Mouse (Mus musculus) liver, embryonic 11.5 days (tissue): ENCODE data around the gene Ms4a4b. TPM values are rescaled to one million over a fixed set of nuclear protein-coding genes. Genes with fewer than 3 reads are reported as not detected.
"Not testable (repeated sequence)": the region's sequence is repeated elsewhere in the genome, so short reads cannot be mapped to it uniquely, and the experiment has no call there.

Source experiments
- ATAC-seq: fragments of 200-750 bp; cut with Nextera tagmentation; replicated peaks from 2 replicates; pipeline ENCODE4 v1.8.0; 2017; ENCODE audit warnings: moderate number of reproducible peaks, mild to moderate bottlenecking, moderate TSS enrichment, moderate library complexity; ENCODE audit not compliant: low FRiP score
- DNase-seq: peaks from one replicate; pipeline ENCODE4 v3.0.0-alpha.2; 2017; ENCODE audit warnings: low spot score
- H3K27ac ChIP-seq: fragments of 300-500 bp; sonication (generic); 2 replicates; pipeline ENCODE4 v1.5.1; 2014; ENCODE audit warnings: mild to moderate bottlenecking, low read depth, low read length, control low read depth
- H3K27me3 ChIP-seq: fragments of 300-500 bp; sonication (generic); replicated peaks from 2 replicates; pipeline ENCODE4 v1.6.1; 2014; ENCODE audit warnings: low read length, mixed read lengths; ENCODE audit not compliant: control insufficient read depth, insufficient read depth
- H3K36me3 ChIP-seq: fragments of 300-500 bp; sonication (generic); 2 replicates; pipeline ENCODE4 v1.6.1; 2014; ENCODE audit warnings: mild to moderate bottlenecking, low read length, moderate library complexity, mixed read lengths; ENCODE audit not compliant: control insufficient read depth, insufficient read depth
- H3K4me1 ChIP-seq: fragments of 300-500 bp; sonication (generic); replicated peaks from 2 replicates; pipeline ENCODE4 v1.6.1; 2014; ENCODE audit warnings: low read length, mixed read lengths; ENCODE audit not compliant: control insufficient read depth, insufficient read depth
- H3K4me2 ChIP-seq: fragments of 300-500 bp; sonication (generic); 2 replicates; pipeline ENCODE4 v1.6.1; 2014; ENCODE audit warnings: mild to moderate bottlenecking, control low read depth, moderate library complexity
- H3K4me3 ChIP-seq: fragments of 300-500 bp; sonication (generic); 2 replicates; pipeline ENCODE4 v1.5.1; 2014; ENCODE audit warnings: low read depth, low read length, control low read depth
- H3K9ac ChIP-seq: fragments of 300-500 bp; sonication (generic); 2 replicates; pipeline ENCODE4 v1.6.1; 2014; ENCODE audit warnings: low read depth, low read length, control low read depth
- H3K9me3 ChIP-seq: fragments of 300-500 bp; sonication (generic); 2 replicates; pipeline ENCODE4 v1.6.1; 2016; ENCODE audit warnings: low read length, inconsistent platforms, mixed read lengths; ENCODE audit not compliant: control insufficient read depth
- WGBS: fragments of 180-500 bp; shearing (Covaris S2); extraction: QIAGEN DNeasy Blood & Tissue Kit; methylation state at CpG from one replicate; pipeline ENCODE4 v1.1.7; 2014; 5-methylcytosine and 5-hydroxymethylcytosine counted together
- polyA plus RNA-seq: library from polyadenylated mRNA; unstranded; fragments of >200 nt; fragmentation: Nextera tagmentation; extraction: Ambion mirVana; gene quantifications from 2 replicates; pipeline ENCODE4 v1.2.1, GENCODE M21; 2014

Ms4a4b gene
- polyA plus RNA-seq, 1 experiment from 2014 or later, result not detected

- not testable (repeated sequence) for H3K4me2 ChIP-seq, H3K9ac ChIP-seq, ATAC-seq, H3K27me3 ChIP-seq, H3K4me3 ChIP-seq, DNase-seq, H3K27ac ChIP-seq, H3K4me1 ChIP-seq, H3K36me3 ChIP-seq, H3K9me3 ChIP-seq
- 61% methylated on average over 1 of the region's 1 CpGs for WGBS
Observed at GRCm38 (mm10) chr19:11431209-11431608, 12.1 kb upstream of the Ms4a4b start.

- WGBS, result 86% methylated on average over 4 of the region's 4 CpGs
- DNase-seq, result no peak
Observed at GRCm38 (mm10) chr19:11435058-11435834, 8.1 kb upstream of the Ms4a4b start.

GRCm38 (mm10) chr19:11443964-11444363 is 611 bp downstream of the Ms4a4b start:
- H3K4me1 ChIP-seq, result no peaks in the 10 kb centered on the region
- no peak overlapping the region for H3K9ac ChIP-seq
- H3K4me3 ChIP-seq, result no peak overlapping the region
- H3K27me3 ChIP-seq, result no peaks in the 10 kb centered on the region
- WGBS, result 78% methylated on average over 5 of the region's 5 CpGs
- no peak for DNase-seq
- no peaks in the 10 kb centered on the region for H3K9me3 ChIP-seq
- no peak overlapping the region for H3K27ac ChIP-seq
- ATAC-seq, result no peak
- H3K4me2 ChIP-seq, result no peak overlapping the region
- H3K36me3 ChIP-seq, result no peaks in the 10 kb centered on the region

More at GRCm38 (mm10) chr19:11435058-11435834, 8.1 kb upstream of the Ms4a4b start:
- Histone ChIP-seq H3K9ac (no peak overlapping the region), H3K9me3 (no peaks in the 10 kb centered on the region), H3K27me3 (no peaks in the 10 kb centered on the region), H3K4me2 (no peak overlapping the region), H3K36me3 (no peaks in the 10 kb centered on the region), H3K27ac (no peak overlapping the region), H3K4me3 (no peak overlapping the region), H3K4me1 (no peaks in the 10 kb centered on the region)
- no peak for ATAC-seq

DNA sequence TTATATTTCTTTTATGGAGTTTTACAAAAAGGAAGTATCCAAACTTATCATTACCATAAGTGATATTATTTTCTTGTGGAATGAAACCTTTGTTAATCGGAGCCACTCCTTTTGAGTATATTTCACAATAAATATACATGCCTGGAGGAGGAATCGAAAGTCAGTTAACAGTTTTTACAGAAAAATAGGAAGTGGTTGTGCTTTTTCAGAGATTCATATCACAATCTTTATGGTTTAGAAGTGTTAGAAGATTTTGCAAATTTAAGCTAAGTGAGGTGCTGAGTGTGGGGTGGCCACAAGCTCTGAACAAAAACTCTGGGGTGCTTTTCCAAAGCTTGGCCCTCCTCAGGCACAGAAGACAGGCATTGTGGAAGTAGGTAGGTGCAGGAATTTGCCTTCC is 3.9 kb downstream of the Ms4a4b start:
- no peaks in the 10 kb centered on the region for H3K27me3 ChIP-seq
- no peak overlapping the region for H3K9ac ChIP-seq
- 74% methylated on average over 2 of the region's 2 CpGs for WGBS
- no peak for DNase-seq
- H3K4me3 ChIP-seq, result no peak overlapping the region
- H3K4me2 ChIP-seq, result no peak overlapping the region
- no peaks in the 10 kb centered on the region for H3K9me3 ChIP-seq
- no peaks in the 10 kb centered on the region for H3K4me1 ChIP-seq
- H3K36me3 ChIP-seq, result no peaks in the 10 kb centered on the region
- no peak for ATAC-seq
- no peak overlapping the region for H3K27ac ChIP-seq

DNA sequence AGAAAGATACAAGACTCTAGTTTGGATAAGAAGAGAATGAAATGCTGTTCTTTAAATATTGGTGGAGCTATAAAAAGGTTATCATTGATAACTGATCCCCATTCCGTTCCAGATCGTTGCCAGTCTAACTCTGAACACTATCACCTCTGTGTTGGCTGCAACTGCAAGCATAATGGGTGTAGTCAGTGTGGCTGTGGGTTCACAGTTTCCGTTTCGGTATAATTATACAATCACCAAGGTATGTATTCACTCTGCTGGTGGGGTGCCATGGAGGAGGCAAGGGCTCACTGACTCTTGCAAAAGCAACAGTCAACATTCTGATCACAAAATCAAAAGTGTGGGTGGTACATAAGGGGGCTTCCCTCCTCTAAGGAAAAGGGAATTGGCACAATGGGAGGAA is 15.7 kb downstream of the Ms4a4b start:
- H3K9ac ChIP-seq, H3K27ac ChIP-seq, H3K27me3 ChIP-seq, ATAC-seq, DNase-seq, H3K9me3 ChIP-seq, H3K4me3 ChIP-seq, H3K36me3 ChIP-seq, H3K4me1 ChIP-seq, H3K4me2 ChIP-seq: not testable (repeated sequence)
- 73% methylated on average over 2 of the region's 4 CpGs for WGBS

- not testable (repeated sequence) for H3K27ac ChIP-seq, H3K4me2 ChIP-seq, H3K36me3 ChIP-seq, DNase-seq, H3K4me1 ChIP-seq, H3K27me3 ChIP-seq, ATAC-seq, H3K9ac ChIP-seq, H3K4me3 ChIP-seq, H3K9me3 ChIP-seq
- WGBS, result 38% methylated on average over 1 of the region's 1 CpGs
Observed at GRCm38 (mm10) chr19:11464795-11465194, 21.4 kb downstream of the Ms4a4b start.

DNA sequence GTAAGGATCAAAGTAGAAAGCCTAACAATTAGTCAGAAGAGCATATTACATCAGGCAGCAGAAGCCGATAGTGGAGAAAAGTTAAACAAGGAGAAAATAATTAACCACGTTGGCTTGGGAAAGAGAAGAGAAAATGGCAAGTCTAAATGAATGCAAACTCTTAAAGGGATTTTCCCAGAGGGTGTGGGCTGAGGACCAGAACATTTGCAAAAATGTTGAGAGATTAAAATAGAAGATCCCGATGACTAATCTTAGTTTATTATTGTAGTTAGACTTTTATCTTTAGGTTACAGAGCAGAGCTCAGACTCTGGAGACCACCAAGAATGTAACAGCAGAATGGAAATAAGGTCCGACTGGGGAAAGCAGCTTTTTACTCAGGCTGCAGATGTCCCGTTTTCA is 23.1 kb downstream of the Ms4a4b start:
- DNase-seq (no peak), ATAC-seq (no peak)
- Histone ChIP-seq H3K4me2 (no peak overlapping the region), H3K36me3 (no peaks in the 10 kb centered on the region), H3K9ac (no peak overlapping the region), H3K4me1 (no peaks in the 10 kb centered on the region), H3K27ac (no peak overlapping the region), H3K27me3 (no peaks in the 10 kb centered on the region), H3K4me3 (no peak overlapping the region), H3K9me3 (no peaks in the 10 kb centered on the region)
- WGBS, result 66% methylated on average over 5 of the region's 5 CpGs

GRCm38 (mm10) chr19:11468361-11468760 is 25.0 kb downstream of the Ms4a4b start:
- not testable (repeated sequence) for H3K4me2 ChIP-seq, H3K9ac ChIP-seq, DNase-seq, H3K27ac ChIP-seq, H3K4me1 ChIP-seq, H3K4me3 ChIP-seq, H3K9me3 ChIP-seq, H3K36me3 ChIP-seq, H3K27me3 ChIP-seq, ATAC-seq
- WGBS, result 46% methylated on average over 1 of the region's 1 CpGs

- not testable (repeated sequence) for H3K27me3 ChIP-seq, ATAC-seq, H3K36me3 ChIP-seq, H3K4me3 ChIP-seq, H3K9me3 ChIP-seq, H3K9ac ChIP-seq, DNase-seq, H3K4me2 ChIP-seq, H3K4me1 ChIP-seq, H3K27ac ChIP-seq
- WGBS, result 47% methylated on average over 4 of the region's 4 CpGs
Observed at GRCm38 (mm10) chr19:11469215-11469614, 25.9 kb downstream of the Ms4a4b start, which contains the start of gene Ms4a6c. TSS of gene Ms4a6c (plus strand) at chr19:11469366.
